Mouse (Mus musculus) midbrain, embryonic 16.5 days (tissue): ENCODE data around the gene Wipf3. TPM values are rescaled to one million over a fixed set of nuclear protein-coding genes. Genes with fewer than 3 reads are reported as not detected.

Experiments
- ATAC-seq: fragments of 200-750 bp; cut with Nextera tagmentation; 2 replicates; pipeline ENCODE4 v1.8.0; 2017; ENCODE audit warnings: moderate TSS enrichment
- H3K27ac ChIP-seq: fragments of 300-500 bp; sonication (generic); 2 replicates; pipeline ENCODE4 v1.5.1; 2014; ENCODE audit warnings: mild to moderate bottlenecking, low read length, mixed read lengths
- H3K27me3 ChIP-seq: fragments of 300-500 bp; sonication (generic); 2 replicates; pipeline ENCODE4 v1.6.1; 2014; ENCODE audit warnings: low read depth, low read length, mixed read lengths; ENCODE audit not compliant: control insufficient read depth, insufficient read depth
- H3K36me3 ChIP-seq: fragments of 300-500 bp; sonication (generic); 2 replicates; pipeline ENCODE4 v1.6.1; 2014; ENCODE audit warnings: mild to moderate bottlenecking, low read length, moderate library complexity, mixed read lengths; ENCODE audit not compliant: control insufficient read depth, insufficient read depth
- H3K4me1 ChIP-seq: fragments of 300-500 bp; sonication (generic); 2 replicates; pipeline ENCODE4 v1.6.1; 2014; ENCODE audit warnings: mild to moderate bottlenecking, low read length, mixed read lengths; ENCODE audit not compliant: control insufficient read depth, insufficient read depth
- H3K4me2 ChIP-seq: fragments of 300-500 bp; sonication (generic); 2 replicates; pipeline ENCODE4 v1.6.1; 2014; ENCODE audit warnings: mild to moderate bottlenecking, low read length, mixed read lengths
- H3K4me3 ChIP-seq: fragments of 300-500 bp; sonication (generic); 2 replicates; pipeline ENCODE4 v1.5.1; 2014; ENCODE audit warnings: low read depth, mild to moderate bottlenecking, low read length, moderate library complexity, mixed read lengths
- H3K9ac ChIP-seq: fragments of 300-500 bp; sonication (generic); 2 replicates; pipeline ENCODE4 v1.6.1; 2014; ENCODE audit warnings: low read depth, low read length, mixed read lengths
- H3K9me3 ChIP-seq: fragments of 300-500 bp; sonication (generic); replicated peaks from 2 replicates; pipeline ENCODE4 v1.6.1; 2014; ENCODE audit warnings: mild to moderate bottlenecking, low read length, mixed read lengths; ENCODE audit not compliant: control insufficient read depth, poor library complexity, severe bottlenecking
- WGBS: fragments of 180-500 bp; shearing (Covaris S2); extraction: QIAGEN DNeasy Blood & Tissue Kit; methylation state at CpG from one replicate; pipeline ENCODE4 v1.1.7; 2014; 5-methylcytosine and 5-hydroxymethylcytosine counted together
- polyA plus RNA-seq: library from polyadenylated mRNA; unstranded; fragments of >200 nt; fragmentation: Nextera tagmentation; extraction: Ambion mirVana; gene quantifications from 2 replicates; pipeline ENCODE4 v1.2.1, GENCODE M21; 2015

The Wipf3 gene
- polyA plus RNA-seq, 1 experiment from 2014 or later = 3.6 TPM

- H3K4me1 ChIP-seq = 0 out of 2 replicates have a peak, but pooled peaks cover 8% of the 10 kb centered on the region
- H3K9me3 ChIP-seq = no peaks in the 10 kb centered on the region
- no peaks in the 10 kb centered on the region for H3K36me3 ChIP-seq
- no peak overlapping the region for H3K4me3 ChIP-seq
- 76% methylated on average over 4 of the region's 4 CpGs for WGBS
- no peak overlapping the region for H3K9ac ChIP-seq
- no peak overlapping the region for H3K4me2 ChIP-seq
- H3K27me3 ChIP-seq = no peaks in the 10 kb centered on the region
- no peak for ATAC-seq
- no peak overlapping the region for H3K27ac ChIP-seq
These were observed 9.1 kb downstream of the Wipf3 start for GRCm38 (mm10) chr6:54438510-54438909.

GRCm38 (mm10) chr6:54440658-54441057 lies 11.3 kb downstream of the Wipf3 start:
- Histone ChIP-seq H3K4me3 (no peak overlapping the region), H3K9ac (no peak overlapping the region), H3K36me3 (no peaks in the 10 kb centered on the region), H3K4me1 (0 out of 2 replicates have a peak, but pooled peaks cover under 1% of the 10 kb centered on the region), H3K27me3 (no peaks in the 10 kb centered on the region), H3K27ac (no peak overlapping the region), H3K9me3 (no peaks in the 10 kb centered on the region), H3K4me2 (no peak overlapping the region)
- 95% methylated on average over 6 of the region's 6 CpGs for WGBS
- no peak for ATAC-seq

- H3K4me3 ChIP-seq = no peak overlapping the region
- H3K27ac ChIP-seq = no peak overlapping the region
- no peaks in the 10 kb centered on the region for H3K36me3 ChIP-seq
- no peak overlapping the region for H3K9ac ChIP-seq
- WGBS = 82% methylated on average over 4 of the region's 4 CpGs
- no peak overlapping the region for H3K4me2 ChIP-seq
- H3K9me3 ChIP-seq = no peaks in the 10 kb centered on the region
- H3K4me1 ChIP-seq = no peaks in the 10 kb centered on the region
- H3K27me3 ChIP-seq = no peaks in the 10 kb centered on the region
- ATAC-seq = no peak
These were observed 14.3 kb downstream of the Wipf3 start for GRCm38 (mm10) chr6:54443657-54444056.

- H3K9ac ChIP-seq = no peak overlapping the region
- H3K4me1 ChIP-seq = peaks cover 1% of the 10 kb centered on the region; the same call in 1 of the 2 replicates
- no peaks in the 10 kb centered on the region for H3K36me3 ChIP-seq
- WGBS = 67% methylated on average over 7 of the region's 7 CpGs
- no peaks in the 10 kb centered on the region for H3K27me3 ChIP-seq
- no peak overlapping the region for H3K4me3 ChIP-seq
- no peaks in the 10 kb centered on the region for H3K9me3 ChIP-seq
- H3K4me2 ChIP-seq = no peak overlapping the region
- no peak overlapping the region for H3K27ac ChIP-seq
- no peak for ATAC-seq
These were observed 14.7 kb downstream of the Wipf3 start for GRCm38 (mm10) chr6:54444086-54444485.

GRCm38 (mm10) chr6:54445249-54445818 lies 15.9 kb downstream of the Wipf3 start:
- Histone ChIP-seq H3K27ac (no peak overlapping the region), H3K4me2 (no peak overlapping the region), H3K4me1 (peaks cover 2% of the 10 kb centered on the region; the same call in 1 of the 2 replicates), H3K9me3 (no peaks in the 10 kb centered on the region), H3K36me3 (no peaks in the 10 kb centered on the region), H3K27me3 (no peaks in the 10 kb centered on the region), H3K4me3 (no peak overlapping the region), H3K9ac (no peak overlapping the region)
- 80% methylated on average over 7 of the region's 7 CpGs for WGBS
- no peak for ATAC-seq

- Histone ChIP-seq H3K9me3 (no peaks in the 10 kb centered on the region), H3K36me3 (no peaks in the 10 kb centered on the region), H3K27me3 (no peaks in the 10 kb centered on the region), H3K4me3 (no peak overlapping the region), H3K27ac (no peak overlapping the region), H3K4me2 (no peak overlapping the region), H3K9ac (no peak overlapping the region), H3K4me1 (peaks cover 4% of the 10 kb centered on the region; the same call in 1 of the 2 replicates)
- 69% methylated on average over 4 of the region's 4 CpGs for WGBS
- ATAC-seq = no peak
These were observed 17.9 kb downstream of the Wipf3 start for GRCm38 (mm10) chr6:54447353-54447752.

- no peaks in the 10 kb centered on the region for H3K36me3 ChIP-seq
- no peak overlapping the region for H3K27ac ChIP-seq
- H3K27me3 ChIP-seq = no peaks in the 10 kb centered on the region
- no peak overlapping the region for H3K9ac ChIP-seq
- no peak overlapping the region for H3K4me2 ChIP-seq
- no peaks in the 10 kb centered on the region for H3K9me3 ChIP-seq
- H3K4me1 ChIP-seq = no peaks in the 10 kb centered on the region
- no peak overlapping the region for H3K4me3 ChIP-seq
- no peak for ATAC-seq
- WGBS = 39% methylated on average over 7 of the region's 7 CpGs
These were observed 30.3 kb downstream of the Wipf3 start for GRCm38 (mm10) chr6:54459661-54460060.

- H3K4me1 ChIP-seq = no peaks in the 10 kb centered on the region
- no peak overlapping the region for H3K4me2 ChIP-seq
- H3K36me3 ChIP-seq = no peaks in the 10 kb centered on the region
- H3K4me3 ChIP-seq = no peak overlapping the region
- H3K9ac ChIP-seq = no peak overlapping the region
- no peaks in the 10 kb centered on the region for H3K9me3 ChIP-seq
- H3K27me3 ChIP-seq = no peaks in the 10 kb centered on the region
- ATAC-seq = no peak
- WGBS = 71% methylated on average over 6 of the region's 6 CpGs
- no peak overlapping the region for H3K27ac ChIP-seq
These were observed 30.9 kb downstream of the Wipf3 start for GRCm38 (mm10) chr6:54460172-54460914.

- H3K36me3 ChIP-seq = no peaks in the 10 kb centered on the region
- no peak overlapping the region for H3K4me2 ChIP-seq
- no peak overlapping the region for H3K4me3 ChIP-seq
- H3K9me3 ChIP-seq = no peaks in the 10 kb centered on the region
- no peak overlapping the region for H3K27ac ChIP-seq
- 63% methylated on average over 13 of the region's 13 CpGs for WGBS
- no peaks in the 10 kb centered on the region for H3K27me3 ChIP-seq
- no peak overlapping the region for H3K9ac ChIP-seq
- H3K4me1 ChIP-seq = no peaks in the 10 kb centered on the region
- no peak for ATAC-seq
These were observed 31.7 kb downstream of the Wipf3 start for GRCm38 (mm10) chr6:54460915-54461671.
